Mouse (Mus musculus) testis, adult 2 months (tissue): ENCODE results near the gene Tmem41a.

Experiments used
- CTCF ChIP-seq: fragments of 200-500 bp; IDR thresholded peaks from 2 replicates; pipeline ENCODE4 v1.5.1; 2012; ENCODE audit warnings: low read depth, mild to moderate bottlenecking, inconsistent platforms, low read length, moderate library complexity; ENCODE audit not compliant: control insufficient read depth, insufficient read depth, insufficient replicate concordance
- POLR2A ChIP-seq: fragments of 200-500 bp; IDR thresholded peaks from 2 replicates; pipeline ENCODE4 v1.6.1; 2012; ENCODE audit warnings: low read depth, mild to moderate bottlenecking, inconsistent platforms, low read length, moderate library complexity; ENCODE audit not compliant: control insufficient read depth

- TF ChIP-seq CTCF (no peak), POLR2A (no peak)
Observed at GRCm38 (mm10) chr16:21977347-21977746, 30.0 kb upstream of the Tmem41a start.
